Mouse (Mus musculus) T-helper 17 cell (primary cell): ENCODE measurements around the gene Eif2b3.

Experiments used
- in situ Hi-C, 2 experiments: fragments of 300-600 bp; cut with MboI, MseI; formaldehyde crosslinking; loops; 1 replicate in 1 of 2; 2 replicates in 1 of 2; pipeline ENCODE4 v1.15.1; 2025; ENCODE audit warnings: high pct_unique_total_duplicates in 2 of 2

The Eif2b3 gene

GRCm38 (mm10) chr4:117090586-117090985, 71.4 kb downstream of the Eif2b3 start:
- in situ Hi-C loops = no loop called here

- in situ Hi-C loops = loop anchor here in 1 of 2 experiments (5.0 kb wide), 1 partner anchor 77 kb away; the partner anchor contains the start of gene Eif2b3
These were observed 75.6 kb downstream of the Eif2b3 start for GRCm38 (mm10) chr4:117094626-117095361.

GRCm38 (mm10) chr4:117095551-117096452, 76.6 kb downstream of the Eif2b3 start, which contains the start of gene Ptch2:
Ptch2 (plus strand) TSS chr4:117096075.
- in situ Hi-C loops = loop anchor here in 1 of 2 experiments (5.0 kb wide), 1 partner anchor 79 kb away; the partner anchor contains the start of gene Eif2b3

GRCm38 (mm10) chr4:117096666-117097065, 77.5 kb downstream of the Eif2b3 start:
- in situ Hi-C loops = loop anchor here in 1 of 2 experiments (5.0 kb wide), 1 partner anchor 79 kb away; the partner anchor contains the start of gene Eif2b3

- in situ Hi-C loops = loop anchor here in 1 of 2 experiments (5.0 kb wide), 1 partner anchor 81 kb away; the partner anchor contains the start of gene Eif2b3
These were observed 79.0 kb downstream of the Eif2b3 start for GRCm38 (mm10) chr4:117097969-117098763.

- in situ Hi-C loops = loop anchor here in 1 of 2 experiments (5.0 kb wide), 1 partner anchor 81 kb away; the partner anchor contains the start of gene Eif2b3
These were observed 79.5 kb downstream of the Eif2b3 start for GRCm38 (mm10) chr4:117098764-117099036.

GRCm38 (mm10) chr4:117100036-117100435, 80.8 kb downstream of the Eif2b3 start:
- in situ Hi-C loops = loop anchor here in 1 of 2 experiments (10.0 kb wide), 1 partner anchor 255 kb away; no protein-coding TSS in a partner anchor

- in situ Hi-C loops = loop anchor here in 1 of 2 experiments (10.0 kb wide), 1 partner anchor 256 kb away; no protein-coding TSS in a partner anchor
These were observed 82.0 kb downstream of the Eif2b3 start for GRCm38 (mm10) chr4:117101218-117101617.

GRCm38 (mm10) chr4:117104672-117105071, 85.5 kb downstream of the Eif2b3 start:
- in situ Hi-C loops = loop anchor here in 1 of 2 experiments (10.0 kb wide), 1 partner anchor 260 kb away; no protein-coding TSS in a partner anchor

GRCm38 (mm10) chr4:117105127-117105526, 85.9 kb downstream of the Eif2b3 start:
- in situ Hi-C loops = loop anchor here in 1 of 2 experiments (10.0 kb wide), 1 partner anchor 260 kb away; no protein-coding TSS in a partner anchor

GRCm38 (mm10) chr4:117107813-117108523, 88.8 kb downstream of the Eif2b3 start:
- in situ Hi-C loops = loop anchor here in 1 of 2 experiments (10.0 kb wide), 1 partner anchor 263 kb away; no protein-coding TSS in a partner anchor

GRCm38 (mm10) chr4:117108524-117108849, 89.3 kb downstream of the Eif2b3 start:
- in situ Hi-C loops = loop anchor here in 1 of 2 experiments (10.0 kb wide), 1 partner anchor 264 kb away; no protein-coding TSS in a partner anchor

GRCm38 (mm10) chr4:117109330-117109729, 90.1 kb downstream of the Eif2b3 start:
- in situ Hi-C loops = loop anchor here in 1 of 2 experiments (10.0 kb wide), 1 partner anchor 265 kb away; no protein-coding TSS in a partner anchor

GRCm38 (mm10) chr4:117110249-117110648, 91.0 kb downstream of the Eif2b3 start:
- in situ Hi-C loops = no loop called here

GRCm38 (mm10) chr4:117110985-117111384, 91.8 kb downstream of the Eif2b3 start:
- in situ Hi-C loops = no loop called here

GRCm38 (mm10) chr4:117113237-117113636, 94.0 kb downstream of the Eif2b3 start:
- in situ Hi-C loops = no loop called here

- in situ Hi-C loops = no loop called here
These were observed 96.4 kb downstream of the Eif2b3 start for GRCm38 (mm10) chr4:117115592-117115991.

GRCm38 (mm10) chr4:117117931-117118330, 98.7 kb downstream of the Eif2b3 start:
- in situ Hi-C loops = no loop called here

GRCm38 (mm10) chr4:117119636-117120035, 100.4 kb downstream of the Eif2b3 start:
- in situ Hi-C loops = no loop called here

GRCm38 (mm10) chr4:117120052-117120444, 100.8 kb downstream of the Eif2b3 start:
- in situ Hi-C loops = no loop called here
